Mouse (Mus musculus) midbrain, embryonic 13.5 days (tissue): ENCODE measurements around the gene Ccpg1. TPM values are rescaled to one million over a fixed set of nuclear protein-coding genes. Genes with fewer than 3 reads are reported as not detected.

Source experiments
- ATAC-seq: fragments of 200-750 bp; cut with Nextera tagmentation; 2 replicates; pipeline ENCODE4 v1.8.0; 2017; ENCODE audit warnings: mild to moderate bottlenecking, moderate TSS enrichment, moderate library complexity
- H3K27ac ChIP-seq: fragments of 300-500 bp; sonication (generic); 2 replicates; pipeline ENCODE4 v1.5.1; 2015; ENCODE audit warnings: inconsistent platforms, mild to moderate bottlenecking, moderate library complexity
- H3K27me3 ChIP-seq: fragments of 300-500 bp; sonication (generic); 2 replicates; pipeline ENCODE4 v1.6.1; 2015; ENCODE audit warnings: mild to moderate bottlenecking, inconsistent platforms
- H3K36me3 ChIP-seq: fragments of 300-500 bp; sonication (generic); 2 replicates; pipeline ENCODE4 v1.6.1; 2015; ENCODE audit warnings: mild to moderate bottlenecking, inconsistent platforms
- H3K4me1 ChIP-seq: fragments of 300-500 bp; sonication (generic); replicated peaks from 2 replicates; pipeline ENCODE4 v1.6.1; 2015; ENCODE audit warnings: inconsistent platforms
- H3K4me2 ChIP-seq: fragments of 300-500 bp; sonication (generic); replicated peaks from 2 replicates; pipeline ENCODE4 v1.6.1; 2015; ENCODE audit warnings: moderate library complexity, mild to moderate bottlenecking, inconsistent platforms
- H3K4me3 ChIP-seq: fragments of 300-500 bp; sonication (generic); replicated peaks from 2 replicates; pipeline ENCODE4 v1.5.1; 2015; ENCODE audit warnings: mild to moderate bottlenecking, inconsistent platforms
- H3K9ac ChIP-seq: fragments of 300-500 bp; sonication (generic); replicated peaks from 2 replicates; pipeline ENCODE4 v1.6.1; 2015; ENCODE audit warnings: mild to moderate bottlenecking, inconsistent platforms
- H3K9me3 ChIP-seq: fragments of 300-500 bp; sonication (generic); 2 replicates; pipeline ENCODE4 v1.6.1; 2016; ENCODE audit warnings: mild to moderate bottlenecking, inconsistent platforms
- WGBS: fragments of 180-500 bp; shearing (Covaris S2); methylation state at CpG from one replicate; pipeline ENCODE4 v1.1.7; 2015; 5-methylcytosine and 5-hydroxymethylcytosine counted together
- microRNA-seq: library from miRNA; unstranded; fragments of <30 nt; microRNA quantifications from one replicate; pipeline ENCODE4, GENCODE M21; 2016
- polyA plus RNA-seq: library from polyadenylated mRNA; unstranded; fragments of >200 nt; fragmentation: Nextera tagmentation; extraction: Ambion mirVana; gene quantifications from 2 replicates; pipeline ENCODE4 v1.2.1, GENCODE M21; 2015

Ccpg1 gene
- polyA plus RNA-seq, 1 experiment from 2014 or later = 45.2 TPM

DNA sequence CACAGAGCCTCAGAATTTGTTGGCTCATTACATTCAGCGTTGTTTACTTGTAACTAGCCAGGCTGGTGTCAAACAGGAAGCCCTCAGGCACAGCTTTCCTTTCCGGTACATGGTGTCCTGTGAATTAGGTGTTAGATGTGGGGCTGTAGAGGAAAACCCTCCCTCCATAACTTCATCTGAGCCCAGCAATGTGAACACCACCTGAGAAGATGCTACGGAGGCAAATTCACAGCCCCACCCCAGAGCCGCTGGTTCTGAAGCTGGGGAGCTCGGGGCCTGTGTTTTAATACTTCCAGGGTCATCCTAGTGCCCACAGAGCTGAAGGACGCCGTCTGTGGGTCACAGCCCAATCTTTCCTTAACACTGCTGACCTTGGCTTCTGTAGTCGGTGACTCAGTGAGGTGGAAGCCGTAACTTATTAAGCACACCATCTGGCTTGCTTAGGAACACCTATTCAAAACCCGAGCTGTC is 70.2 kb downstream of the Ccpg1 start:
- no peaks in the 10 kb centered on the region for H3K36me3 ChIP-seq
- ATAC-seq = no peak
- no peak overlapping the region for H3K4me2 ChIP-seq
- no peak overlapping the region for H3K27ac ChIP-seq
- no peak overlapping the region for H3K4me3 ChIP-seq
- peaks cover 5% of the 10 kb centered on the region for H3K4me1 ChIP-seq
- no peaks in the 10 kb centered on the region for H3K9me3 ChIP-seq
- no peak overlapping the region for H3K9ac ChIP-seq
- 70% methylated on average over 10 of the region's 10 CpGs for WGBS
- no peaks in the 10 kb centered on the region for H3K27me3 ChIP-seq

- Histone ChIP-seq H3K27me3 (no peaks in the 10 kb centered on the region), H3K4me3 (no peak overlapping the region), H3K9ac (no peak overlapping the region), H3K36me3 (no peaks in the 10 kb centered on the region), H3K9me3 (no peaks in the 10 kb centered on the region), H3K4me2 (no peak overlapping the region), H3K4me1 (peaks cover 8% of the 10 kb centered on the region), H3K27ac (no peak overlapping the region)
- ATAC-seq = no peak
- 87% methylated on average over 4 of the region's 4 CpGs for WGBS
Observed at GRCm38 (mm10) chr9:73059224-73059623, 74.0 kb downstream of the Ccpg1 start.

DNA sequence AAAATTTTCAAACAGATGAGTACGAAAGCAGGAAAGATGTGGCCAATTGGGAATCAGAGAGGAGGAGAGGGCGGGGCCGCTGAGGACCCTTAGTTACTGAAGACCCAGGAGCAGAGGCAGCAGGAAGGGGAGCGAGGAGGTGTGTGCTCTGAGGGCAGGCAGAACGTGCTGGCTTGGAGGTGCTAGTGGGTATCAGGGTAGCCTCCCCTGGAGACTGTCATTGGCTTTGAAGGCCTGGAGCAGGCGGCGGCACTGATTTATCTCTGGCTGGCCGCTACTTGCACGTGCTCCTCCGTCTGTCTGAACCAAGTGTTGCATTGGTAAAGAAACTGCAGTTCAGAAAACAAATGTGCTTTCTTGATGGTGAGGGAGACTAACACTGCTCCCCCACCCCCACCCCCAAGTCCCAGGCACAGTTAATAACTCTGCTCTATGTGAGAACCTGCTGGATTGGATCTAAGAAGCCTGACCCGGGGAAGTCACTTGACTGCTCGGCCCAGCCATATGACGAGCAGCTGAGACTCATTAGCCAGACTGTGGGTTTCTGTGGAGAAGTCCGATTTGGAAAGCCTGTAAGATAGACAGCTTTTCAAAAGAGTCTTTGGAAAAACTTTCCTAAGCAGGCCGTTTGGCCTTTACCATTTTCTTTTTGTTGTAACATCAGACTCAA is 78.5 kb downstream of the Ccpg1 start:
- no peak overlapping the region for H3K9ac ChIP-seq
- no peak for ATAC-seq
- no peak overlapping the region for H3K4me3 ChIP-seq
- no peaks in the 10 kb centered on the region for H3K9me3 ChIP-seq
- peaks cover 19% of the 10 kb centered on the region for H3K4me1 ChIP-seq
- peak overlapping the region; percentile 37 for H3K4me2 ChIP-seq
- no peaks in the 10 kb centered on the region for H3K36me3 ChIP-seq
- WGBS = 37% methylated on average over 15 of the region's 15 CpGs
- no peak overlapping the region for H3K27ac ChIP-seq
- H3K27me3 ChIP-seq = no peaks in the 10 kb centered on the region

Small RNA genes within 50 kb of the gene (microRNA-seq; reads per million reads assigned to microRNA genes)
- gene Gm27353 = not detected

Other genes starting within 250 kb of the Ccpg1 start
- gene Prtg, start 178.6 kb upstream of the Ccpg1 start, polyA plus RNA-seq = 0.63 and 0.77 TPM in 2 replicates
- gene Pygo1, start 59.8 kb upstream of the Ccpg1 start, polyA plus RNA-seq = 11.3 and 12.0 TPM in 2 replicates
- 1.8 and 2.1 TPM in 2 replicates for gene Dyx1c1, start 26.6 kb upstream of the Ccpg1 start, polyA plus RNA-seq
- gene Gm44503, start 26.6 kb upstream of the Ccpg1 start, polyA plus RNA-seq = not detected in 2 replicates
- 26.2 and 28.8 TPM in 2 replicates for gene Ccpg1os, start within 50 bp of the Ccpg1 start, polyA plus RNA-seq
- 10.3 and 11.5 TPM in 2 replicates for gene Pigb, start 54.9 kb downstream of the Ccpg1 start, polyA plus RNA-seq
- gene Rab27a, start 59.4 kb downstream of the Ccpg1 start, polyA plus RNA-seq = 0.94 and 1.5 TPM in 2 replicates
- 0.12 TPM in 1 of 2 replicates, not detected in the other for gene Khdc3, start 116.4 kb downstream of the Ccpg1 start, polyA plus RNA-seq
- gene Gm20509, start 117.0 kb downstream of the Ccpg1 start, polyA plus RNA-seq = not detected in 2 replicates
- 120 and 123 TPM in 2 replicates for gene Rsl24d1, start 128.0 kb downstream of the Ccpg1 start, polyA plus RNA-seq